Mouse (Mus musculus): Measurements from ENCODE around the gene Echdc2.

- no peak for TF ChIP-seq CTCF (conservative IDR thresholded peaks at IDR 0.05; ENCODE audit: low read length)
- TF ChIP-seq POU5F1 (IDR thresholded peaks at IDR 0.05; ENCODE audit: borderline replicate concordance, low read length) = peak; percentile 76; the same call in 1 of the 2 replicates
Measured at GRCm38 (mm10) chr4:108219019-108219418, 53.8 kb downstream of the Echdc2 start.

Data from E14TG2a.4 (cell line).